Mouse (Mus musculus): ENCODE results near the gene Psors1c2.

DNA sequence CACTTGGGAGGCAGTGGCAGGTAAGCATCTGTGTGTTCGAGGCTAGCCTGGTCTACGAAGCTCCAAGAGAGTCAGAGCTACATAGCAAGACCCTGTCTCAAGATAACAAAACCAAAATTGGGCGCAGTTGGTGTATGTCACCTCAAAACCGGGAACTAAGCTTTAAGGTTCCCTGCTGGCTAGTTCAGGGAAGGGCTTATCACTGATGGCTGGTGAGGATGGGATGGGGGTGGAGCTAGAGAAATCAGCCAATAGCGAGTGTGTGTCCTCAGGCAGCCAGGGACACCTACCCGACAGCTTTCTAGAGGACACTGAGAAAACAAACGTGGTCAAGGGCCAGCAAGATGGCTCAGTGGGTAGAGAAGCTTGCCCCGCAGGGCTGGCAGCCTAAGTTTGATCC is 25.2 kb downstream of the Psors1c2 start:
- no peak for TF ChIP-seq CTCF (IDR thresholded peaks at IDR 0.05; ENCODE audit: borderline replicate concordance, insufficient read depth, low read length)
- TF ChIP-seq POLR2A (IDR thresholded peaks at IDR 0.05; ENCODE audit: low read depth, low read length) = no peak
